Mouse (Mus musculus) hindlimb bud, embryonic 11.5 days (tissue): ENCODE measurements around the gene Gm21454.
"Not testable (repeated sequence)": the region's sequence is repeated elsewhere in the genome, so short reads cannot be mapped to it uniquely, and the experiment has no call there.

ENCODE experiments used
- DNase-seq: peaks from one replicate; pipeline ENCODE4 v3.0.0-alpha.2; 2012; ENCODE audit warnings: low read depth, low spot score; ENCODE audit errors: extremely low spot score

Gene Gm21454

DNA sequence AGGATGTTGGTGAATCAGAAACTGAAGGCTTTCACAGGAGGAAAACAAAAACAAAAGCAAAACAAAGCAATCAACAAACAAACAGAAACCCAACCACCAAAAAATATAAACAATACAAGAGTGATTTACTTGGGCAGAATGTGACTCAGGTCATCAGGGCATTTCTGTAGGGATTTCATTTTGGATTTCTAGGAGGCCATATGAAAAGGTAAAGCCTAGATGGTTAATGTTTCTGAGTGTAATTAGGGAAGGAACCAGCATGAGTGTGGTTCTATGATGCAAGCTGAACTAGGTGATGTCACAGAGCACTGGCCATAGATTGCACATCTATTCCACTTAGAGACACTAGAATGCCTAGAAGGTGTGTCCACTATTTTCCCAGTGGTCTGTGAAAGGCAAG is at the start of gene Gm21454, which contains the start of gene Gm21440:
Gm21454 (plus strand) TSS at position 352 of the 400 bp plus-strand sequence.
Gm21440 (plus strand) TSS at position 301 of the 400 bp plus-strand sequence.
- DNase-seq = not testable (repeated sequence)

GRCm38 (mm10) chrY:13223828-13224227 is 28.4 kb upstream of the Gm21454 start, which contains the start of gene Gm21828:
Gm21828 (minus strand) TSS chrY:13223928.
- not testable (repeated sequence) for DNase-seq

DNA sequence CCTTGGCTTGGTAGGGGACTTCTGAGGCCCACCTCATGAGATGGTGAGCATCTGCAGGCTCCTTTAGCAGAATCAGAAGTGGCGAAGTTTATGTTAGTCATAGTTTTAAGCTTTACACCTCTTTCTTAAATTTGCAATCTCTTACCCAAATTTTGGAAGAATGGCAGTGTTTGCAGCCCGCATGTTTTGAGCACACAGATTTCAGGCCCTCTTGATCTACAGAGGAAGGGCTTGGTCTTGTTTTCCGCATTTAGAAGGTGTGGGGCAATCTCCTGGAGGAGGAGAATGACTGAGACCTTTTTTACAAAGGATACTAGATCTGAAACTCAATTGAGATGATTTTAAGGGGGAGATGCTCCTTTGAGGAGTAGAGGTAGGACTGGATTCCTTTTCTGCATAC is 96.7 kb downstream of the Gm21454 start, which contains the start of gene Gm21725:
Gm21725 (minus strand) TSS at position 101 of the 400 bp plus-strand sequence.
- DNase-seq = not testable (repeated sequence)
